Mouse (Mus musculus) embryo, embryonic 10 days (tissue): ENCODE results near the gene Adcy2.

Source experiments
- DNase-seq: peaks from one replicate; pipeline ENCODE4 v3.0.0-alpha.2; 2015; ENCODE audit warnings: low spot score

The Adcy2 gene

GRCm38 (mm10) chr13:68961580-68961979 is 37.8 kb downstream of the Adcy2 start:
- no peak for DNase-seq

DNA sequence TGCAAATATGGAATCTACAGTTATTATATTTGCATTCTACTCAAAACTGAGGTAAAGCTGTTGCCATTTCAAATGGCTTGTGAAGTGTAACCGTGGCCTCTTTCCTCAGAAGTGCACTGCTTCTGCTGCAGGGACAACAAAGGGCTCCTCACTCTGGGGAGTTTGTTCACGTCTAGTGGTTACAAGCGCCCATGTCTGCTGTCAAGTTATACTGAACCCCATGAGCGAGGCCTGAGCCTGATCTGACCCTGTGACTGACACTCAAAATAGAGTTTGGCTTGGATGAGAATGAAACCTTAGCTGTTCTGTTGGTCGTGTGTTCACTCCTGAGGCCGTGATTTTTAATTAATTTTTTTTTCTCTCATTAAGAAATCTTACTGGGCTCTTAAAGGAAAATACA is 38.8 kb downstream of the Adcy2 start:
- DNase-seq = no peak

GRCm38 (mm10) chr13:68959406-68959805 is 39.9 kb downstream of the Adcy2 start:
- no peak for DNase-seq

- DNase-seq = peak; percentile 10
Measured at GRCm38 (mm10) chr13:68942735-68943134, 56.6 kb downstream of the Adcy2 start.

DNA sequence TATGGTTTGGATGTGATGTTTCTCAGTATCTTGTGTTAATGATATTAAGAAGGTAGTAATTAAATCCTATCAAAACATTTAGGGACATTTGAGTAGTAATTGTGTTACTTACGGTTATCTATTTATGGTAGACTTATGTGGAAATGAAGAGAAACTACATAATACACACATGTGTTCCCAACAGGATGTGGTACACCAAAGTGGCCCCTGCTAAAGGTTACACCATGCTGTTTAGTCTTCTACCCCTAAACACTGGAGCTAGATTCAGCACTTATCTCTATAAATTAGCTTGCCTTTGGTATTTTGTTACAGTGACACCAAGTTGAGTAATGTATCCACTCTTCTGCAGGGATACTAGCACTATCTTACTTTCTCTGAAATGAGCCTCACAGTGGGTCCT is 57.9 kb downstream of the Adcy2 start:
- DNase-seq = no peak

DNA sequence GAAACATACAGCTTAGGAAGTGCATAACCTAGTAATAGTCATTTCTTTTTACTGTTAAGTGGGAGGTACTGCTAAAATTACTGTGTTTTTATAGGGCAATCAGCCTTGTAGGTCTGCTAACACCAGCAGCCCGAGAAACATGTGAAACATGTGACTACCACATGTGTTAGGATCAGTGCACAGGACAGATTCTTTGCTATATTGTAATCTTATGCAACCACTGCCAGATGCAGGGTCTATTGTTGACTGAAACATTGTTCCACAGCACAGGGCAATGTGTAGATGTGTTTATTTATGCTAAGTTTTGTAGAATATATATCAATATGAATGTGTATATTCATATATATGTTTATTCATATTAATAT is 67.1 kb downstream of the Adcy2 start:
- peak; percentile 6 for DNase-seq

DNA sequence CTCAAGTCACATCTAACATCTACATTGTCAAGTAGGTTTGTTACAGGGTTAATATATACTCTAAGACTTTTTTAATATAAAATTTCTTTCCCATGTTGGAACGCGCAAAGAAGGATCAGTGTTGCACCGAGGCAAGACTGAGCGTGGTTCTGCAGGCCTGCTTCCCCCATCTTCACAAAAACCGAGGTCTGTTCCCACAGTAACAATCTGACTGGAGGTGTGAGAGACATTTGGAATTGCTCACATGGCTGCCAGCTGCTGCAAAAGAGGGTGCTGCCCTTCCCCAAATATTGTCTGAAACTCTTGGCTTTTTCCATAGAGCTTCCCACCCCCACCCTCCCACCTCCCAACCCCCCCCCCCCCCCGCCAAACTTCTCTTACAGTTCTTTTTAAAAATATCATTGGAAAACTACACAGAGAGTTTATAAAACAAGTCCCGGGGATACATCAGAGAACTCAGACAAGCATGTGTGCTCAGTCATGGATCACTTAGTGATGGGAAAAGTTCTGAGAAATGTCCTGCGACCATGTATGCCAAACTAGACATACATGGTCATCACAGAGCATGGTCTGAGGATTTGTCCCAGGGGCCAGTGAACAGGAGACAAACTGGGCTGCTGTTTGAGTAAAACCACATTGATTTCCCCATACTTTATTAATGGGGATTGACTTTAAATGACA is 67.6 kb downstream of the Adcy2 start:
- DNase-seq = no peak

GRCm38 (mm10) chr13:68928469-68928868 is 70.9 kb downstream of the Adcy2 start:
- peak; percentile 5 for DNase-seq

- DNase-seq = no peak
Measured at GRCm38 (mm10) chr13:68913666-68914288, 85.6 kb downstream of the Adcy2 start.

DNA sequence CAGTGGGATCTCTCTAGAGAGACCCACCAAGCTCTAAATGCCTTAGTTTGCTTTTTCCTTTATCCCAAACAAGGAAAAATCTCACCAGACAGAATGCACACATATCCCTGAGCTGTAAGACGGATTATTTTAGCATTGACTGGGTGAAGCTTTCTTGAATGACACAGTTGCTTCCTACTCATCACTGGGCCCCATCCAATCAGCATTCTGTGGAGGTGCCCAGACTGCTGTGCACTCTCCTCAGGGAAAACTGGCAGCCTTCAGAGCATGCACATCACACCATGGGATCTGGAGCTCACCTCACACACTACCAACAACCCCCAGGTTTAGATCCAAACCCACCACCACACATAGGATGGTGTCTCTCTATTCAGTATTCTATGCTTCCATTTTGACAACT is 92.7 kb downstream of the Adcy2 start:
- DNase-seq = no peak

DNA sequence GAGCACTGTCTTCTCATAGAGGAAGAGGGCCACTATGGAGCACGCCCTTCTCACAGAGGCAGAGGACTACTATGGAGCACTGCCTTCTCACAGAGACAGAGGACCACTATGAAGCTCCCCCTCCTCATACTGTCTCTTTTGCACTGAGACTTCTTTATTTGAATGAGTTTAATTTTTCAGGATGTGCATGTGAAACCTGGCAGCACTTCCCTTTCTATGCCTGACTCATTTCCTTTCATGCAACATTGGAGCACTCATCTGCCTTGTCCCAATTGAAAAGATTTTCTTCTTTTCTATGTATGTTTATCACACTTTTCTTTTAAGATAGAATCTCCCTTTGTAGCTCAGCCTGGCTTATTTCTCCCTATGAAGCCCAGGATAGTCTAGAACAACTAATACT is 96.6 kb downstream of the Adcy2 start:
- no peak for DNase-seq

DNA sequence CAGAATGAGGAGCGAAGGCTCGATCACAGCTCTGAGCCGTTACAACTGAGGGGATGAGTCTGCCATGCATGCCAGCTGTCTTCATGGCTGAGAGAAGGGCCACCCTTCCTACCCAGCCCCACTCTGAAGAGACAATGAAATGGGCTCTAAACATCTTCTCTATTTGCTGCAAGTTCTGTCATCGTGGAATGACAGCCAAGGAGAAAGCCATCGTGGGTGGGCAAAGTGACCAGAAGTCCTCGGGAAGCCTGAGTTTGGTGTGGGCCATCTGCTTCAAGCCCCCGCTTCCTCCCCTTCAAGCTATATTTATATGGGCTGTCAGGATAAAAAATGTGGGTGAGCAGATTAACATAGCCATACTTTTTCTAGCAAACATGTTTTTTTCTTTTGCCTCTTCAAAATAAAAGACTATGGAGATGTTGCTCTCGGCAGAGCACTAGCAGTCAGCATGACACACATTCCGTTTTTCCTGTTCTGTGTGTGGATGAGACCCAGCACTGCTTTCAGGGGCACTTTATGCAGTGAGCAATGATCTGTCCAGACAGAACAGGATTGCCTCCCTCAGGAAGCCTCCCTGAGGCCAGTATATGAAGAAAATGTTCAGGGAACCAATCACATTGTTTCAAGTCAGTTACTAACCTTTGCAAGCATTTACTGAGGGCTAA is 109.3 kb downstream of the Adcy2 start:
- DNase-seq = no peak

- DNase-seq = no peak
Measured at GRCm38 (mm10) chr13:68868776-68869175, 130.6 kb downstream of the Adcy2 start.

GRCm38 (mm10) chr13:68867940-68868655 is 131.2 kb downstream of the Adcy2 start:
- no peak for DNase-seq

- no peak for DNase-seq
Measured at GRCm38 (mm10) chr13:68860036-68860435, 139.3 kb downstream of the Adcy2 start.

- DNase-seq = no peak
Measured at GRCm38 (mm10) chr13:68848265-68848664, 151.1 kb downstream of the Adcy2 start.

- DNase-seq = peak; percentile 18
Measured at GRCm38 (mm10) chr13:68839517-68839916, 159.8 kb downstream of the Adcy2 start.

- no peak for DNase-seq
Measured at GRCm38 (mm10) chr13:68836183-68836582, 163.2 kb downstream of the Adcy2 start.

DNA sequence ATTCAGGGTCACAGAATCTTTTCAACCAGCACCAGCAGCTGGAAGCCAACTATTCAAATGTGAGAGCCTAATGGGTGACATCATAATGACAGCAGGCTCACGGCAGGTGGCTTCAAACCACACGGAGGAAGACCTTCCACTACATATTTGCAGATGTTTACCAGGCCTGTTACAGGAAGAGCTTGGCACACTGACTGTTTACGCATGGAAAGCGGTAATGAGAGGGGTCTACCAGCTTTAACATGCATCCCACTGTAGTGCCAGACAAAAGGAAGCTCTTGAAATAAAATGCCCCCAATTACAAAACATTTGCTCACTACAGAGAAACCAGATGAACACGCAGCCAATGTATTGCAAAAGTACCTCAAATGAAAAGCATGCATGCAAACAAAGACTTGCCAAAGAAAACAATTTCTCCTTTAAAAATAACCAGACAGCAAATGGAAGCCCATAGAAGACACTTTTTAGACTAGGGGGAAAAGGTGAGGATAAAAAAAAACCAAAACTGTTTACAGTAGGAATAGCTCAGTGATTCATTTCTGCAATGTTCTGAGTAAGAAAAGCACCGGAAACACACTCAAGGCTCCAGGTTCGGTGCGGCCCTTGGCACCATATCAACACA is 163.8 kb downstream of the Adcy2 start:
- DNase-seq = no peak

DNA sequence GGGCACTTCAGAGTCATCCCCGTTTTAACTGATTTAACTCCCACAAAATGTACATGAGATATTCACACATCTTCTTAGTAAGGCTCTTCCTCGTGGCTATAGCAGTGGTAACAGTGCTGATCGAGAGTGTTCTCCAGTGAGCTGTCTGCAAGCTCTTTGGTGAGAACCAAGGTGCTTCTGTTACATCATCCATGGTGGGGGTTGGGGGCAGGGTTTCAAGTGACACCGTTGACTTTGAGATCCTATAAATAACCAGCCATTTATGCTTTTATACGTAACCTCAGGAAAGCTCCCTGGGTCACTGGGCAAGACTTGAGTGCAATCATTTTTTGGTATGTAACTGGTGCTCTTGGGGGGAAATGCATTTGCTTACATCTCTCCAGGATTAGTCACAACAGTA is 167.2 kb downstream of the Adcy2 start:
- no peak for DNase-seq

GRCm38 (mm10) chr13:68830030-68830759 is 169.1 kb downstream of the Adcy2 start:
- DNase-seq = no peak

DNA sequence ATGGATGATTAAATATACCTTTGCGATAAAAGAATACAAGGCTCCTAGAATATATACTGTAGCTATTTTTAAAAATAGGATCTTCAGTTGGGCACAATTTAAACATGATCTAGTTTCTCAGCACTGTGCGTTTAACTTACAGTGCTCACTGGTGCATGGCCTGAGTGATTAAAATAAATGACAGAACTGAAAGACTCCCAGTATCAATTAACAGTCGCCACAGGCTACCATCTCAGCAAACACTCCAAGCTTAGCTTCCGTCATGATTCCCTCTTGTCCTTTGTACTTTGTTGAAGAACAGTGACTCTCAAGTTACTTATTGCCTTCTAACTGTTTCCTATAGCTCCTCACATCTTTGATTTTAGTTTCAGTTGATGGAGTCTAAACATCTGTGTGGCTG is 170.9 kb downstream of the Adcy2 start:
- no peak for DNase-seq
